Mouse (Mus musculus): ENCODE data around the gene Mif4gd. TPM values are rescaled to one million over a fixed set of nuclear protein-coding genes. Genes with fewer than 3 reads are reported as not detected.
A peak's percentile ranks its signal among the peaks of the same experiment; 100 is the strongest.

Gene Mif4gd
- total and polyA plus RNA-seq, 3 experiments: 143 to 177 (median 174) TPM

DNA sequence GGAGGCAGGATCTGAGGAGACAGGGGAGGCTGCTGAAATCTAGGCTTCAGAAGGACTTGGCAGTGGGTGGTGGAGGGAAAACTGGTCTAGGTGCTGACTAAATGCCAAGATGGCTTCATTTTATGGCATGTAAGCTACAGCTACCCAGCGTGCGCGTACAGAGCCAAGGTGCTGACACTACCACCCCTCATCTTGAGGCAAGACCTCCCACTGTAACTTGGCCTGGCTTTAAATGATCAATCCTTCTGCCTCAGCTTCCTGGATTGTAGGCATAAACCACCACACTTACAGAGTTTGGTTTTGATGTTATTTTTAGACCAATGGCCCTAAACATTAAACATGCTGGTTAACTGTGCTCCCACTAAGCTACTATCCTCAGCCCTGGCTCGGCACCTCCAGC lies 26.8 kb upstream of the Mif4gd start (continued):
- no peak for TF ChIP-seq KAT2A (IDR thresholded peaks at IDR 0.05; ENCODE audit: insufficient replicate concordance, low read length)

DNA sequence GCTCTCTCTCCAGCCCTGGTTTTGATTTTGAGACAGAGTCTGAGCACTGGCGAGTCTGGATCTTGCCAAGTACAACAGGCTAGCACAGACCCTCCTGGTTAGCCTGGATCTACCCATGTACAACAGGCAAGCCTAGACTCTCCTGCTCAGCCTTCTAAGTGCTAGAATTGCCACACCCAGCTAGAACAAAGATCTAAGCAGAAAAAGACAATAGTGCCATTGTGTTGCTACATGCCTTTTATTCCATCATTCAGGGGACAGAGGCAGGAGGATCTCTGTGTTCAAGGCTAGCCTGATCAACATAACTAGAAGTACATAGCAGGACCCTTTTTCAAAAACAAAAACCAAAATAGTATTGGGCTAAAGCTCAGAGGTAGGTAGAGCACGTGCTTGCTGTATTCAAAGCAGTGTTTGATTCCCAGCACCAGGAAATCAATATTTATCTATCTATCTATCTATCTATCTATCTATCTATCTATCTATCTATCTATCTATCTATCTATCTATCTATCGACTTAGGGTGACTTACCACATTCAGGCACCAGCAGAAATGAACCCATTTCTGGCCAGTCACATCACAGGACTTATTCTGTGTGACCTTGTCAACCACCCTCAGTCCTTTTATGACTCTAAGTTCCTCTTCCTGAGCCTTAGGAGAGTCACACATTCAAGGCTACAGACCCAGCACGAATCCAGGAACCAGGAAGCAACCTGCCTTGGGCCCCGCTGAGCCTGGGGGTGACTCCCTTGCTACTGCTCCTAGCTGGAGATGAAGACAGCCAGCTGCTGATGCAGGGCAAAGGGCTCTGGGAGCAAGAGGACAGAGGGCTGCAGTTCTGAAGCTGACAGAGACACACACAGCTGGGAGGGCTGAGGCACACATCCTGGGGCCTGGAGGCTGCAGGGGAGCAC lies 26.0 kb upstream of the Mif4gd start:
- TF ChIP-seq UBTF (IDR thresholded peaks at IDR 0.05; ENCODE audit: low read depth, low read length) (no peak; the same call in 1 of the 2 replicates), ELF1 (IDR thresholded peaks at IDR 0.05; ENCODE audit: low read depth, low read length) (peak; percentile 84), TBP (conservative IDR thresholded peaks at IDR 0.05; ENCODE audit: low read depth, low read length) (peak; percentile 74; the same call in 1 of the 2 replicates), MAZ (IDR thresholded peaks at IDR 0.05; ENCODE audit: low read depth, low read length) (no peak), CHD1 (IDR thresholded peaks at IDR 0.05; ENCODE audit: low read depth, low read length) (0 out of 2 replicates have a peak, but pooled peaks have one; percentile 21), JUND (conservative IDR thresholded peaks at IDR 0.05; ENCODE audit: low read depth, low read length) (peak; percentile 76), MEF2A (IDR thresholded peaks at IDR 0.05; ENCODE audit: borderline replicate concordance, low read depth, low read length) (no peak), ZMIZ1 (IDR thresholded peaks at IDR 0.05; ENCODE audit: low read depth, low read length) (0 out of 2 replicates have a peak, but pooled peaks have one; percentile 24), BHLHE40 (IDR thresholded peaks at IDR 0.05; ENCODE audit: low read depth, low read length) (peak; percentile 78), JUN (IDR thresholded peaks at IDR 0.05; ENCODE audit: insufficient read depth, low read depth, low read length) (peak; percentile 61; the same call in 1 of the 2 replicates), SMC3 (IDR thresholded peaks at IDR 0.05; ENCODE audit: low read depth, low read length) (no peak), EP300 (IDR thresholded peaks at IDR 0.05; ENCODE audit: low read length) (peak; percentile 89), ETS1 (conservative IDR thresholded peaks at IDR 0.05; ENCODE audit: low read depth, low read length) (peak; percentile 68), MAX (IDR thresholded peaks at IDR 0.05; ENCODE audit: low read length) (peak; percentile 90), MXI1 (IDR thresholded peaks at IDR 0.05; ENCODE audit: low read depth, low read length) (peak; percentile 68; the same call in 1 of the 2 replicates), IRF4 (IDR thresholded peaks at IDR 0.05; ENCODE audit: low read depth, low read length) (peak; percentile 90), MYC (IDR thresholded peaks at IDR 0.05; ENCODE audit: low read depth, low read length) (0 out of 2 replicates have a peak, but pooled peaks have one; percentile 68), HCFC1 (IDR thresholded peaks at IDR 0.05; ENCODE audit: low read depth, low read length) (peak; percentile 33; the same call in 1 of the 2 replicates)
- peaks cover 50 to 83% of the 10 kb centered on the region in 2 experiments for H3K4me1 ChIP-seq (ENCODE audit: control insufficient read depth in 1 of 2, insufficient read depth in 2 of 2)
- H3K4me3 ChIP-seq (replicated peaks in 1 of 3; ENCODE audit: low read depth in 2 of 3, low read length in 2 of 3, poor library complexity in 1 of 3): peak overlapping the region in 2 of 3 experiments; percentile 9 to 18
- H3K27me3 ChIP-seq (replicated peaks): no peaks in the 10 kb centered on the region
- H3K27ac ChIP-seq (ENCODE audit: insufficient read depth, low read depth): peak overlapping the region; percentile 98
- DNase-seq (ENCODE audit: extremely low read depth): peak; percentile 94
- peaks cover 2% of the 10 kb centered on the region in 2 experiments for H3K36me3 ChIP-seq (replicated peaks in 1 of 2; ENCODE audit: control insufficient read depth in 1 of 2, insufficient read depth in 1 of 2, low read length in 1 of 2)
- 0 out of 2 replicates have a peak, but pooled peaks cover 2% of the 10 kb centered on the region for H3K79me2 ChIP-seq (replicated peaks; ENCODE audit: control insufficient read depth, extremely low read depth, insufficient read depth, poor library complexity, severe bottlenecking)
- dilution Hi-C loops (cut with MboI; ENCODE audit: extremely low pct_ligation_motif_present, extremely low pct_unique_long_range_greater_than_20kb, low sequenced_read_pairs) (no loop called here), in situ Hi-C loops (cut with MboI; ENCODE audit: low pct_ligation_motif_present, low pct_unique_long_range_greater_than_20kb, low sequenced_read_pairs) (loop anchor here (25.0 kb wide), 1 partner anchor 774 kb away; the partner anchor contains the start of gene Rnf157)
- H3K9ac ChIP-seq (ENCODE audit: insufficient read depth, low read depth): peak overlapping the region; percentile 5; the same call in 1 of the 2 replicates
- H3K9me3 ChIP-seq (replicated peaks; ENCODE audit: low read length): no peaks in the 10 kb centered on the region
- H3K4me2 ChIP-seq (ENCODE audit: insufficient read depth, low read depth, poor library complexity, severe bottlenecking): no peak overlapping the region

All from CH12.LX (cell line).